Mouse (Mus musculus) fat pad, adult 2 months (tissue): ENCODE measurements at regions not wholly inside any gene's neighbourhood (a gene's known extent, or its start where the extent isn't known, plus 50 kb on each side); places are given as distances from the start of the nearest gene placed in this dataset.
A peak's percentile ranks its signal among the peaks of the same experiment; 100 is the strongest.

Source experiments
- DNase-seq: peaks from one replicate; pipeline ENCODE4 v3.0.0-alpha.2; 2011; ENCODE audit warnings: low read depth, low spot score; ENCODE audit errors: extremely low read depth

- no peak for DNase-seq
These were observed 489.4 kb upstream of the Camk1g start for GRCm38 (mm10) chr1:193859257-193860125.

- DNase-seq = no peak
These were observed 477.8 kb upstream of the Camk1g start for GRCm38 (mm10) chr1:193847922-193848321.

GRCm38 (mm10) chr1:193844868-193845267, 474.8 kb upstream of the Camk1g start:
- DNase-seq = no peak

- DNase-seq = no peak
These were observed 474.4 kb upstream of the Camk1g start for GRCm38 (mm10) chr1:193844461-193844860.

GRCm38 (mm10) chr1:193800998-193801397, 430.9 kb upstream of the Camk1g start:
- no peak for DNase-seq

GRCm38 (mm10) chr1:193790579-193790978, 420.5 kb upstream of the Camk1g start:
- no peak for DNase-seq

GRCm38 (mm10) chr1:193788496-193788895, 418.4 kb upstream of the Camk1g start:
- no peak for DNase-seq

GRCm38 (mm10) chr1:193787417-193787816, 417.3 kb upstream of the Camk1g start:
- DNase-seq = no peak

GRCm38 (mm10) chr1:193784966-193785365, 414.9 kb upstream of the Camk1g start:
- no peak for DNase-seq

- no peak for DNase-seq
These were observed 414.4 kb upstream of the Camk1g start for GRCm38 (mm10) chr1:193784526-193784925.

GRCm38 (mm10) chr1:193778181-193778580, 408.1 kb upstream of the Camk1g start:
- DNase-seq = no peak

- no peak for DNase-seq
These were observed 399.4 kb upstream of the Camk1g start for GRCm38 (mm10) chr1:193769546-193769945.

GRCm38 (mm10) chr1:193764103-193764502, 394.0 kb upstream of the Camk1g start:
- DNase-seq = no peak

- DNase-seq = no peak
These were observed 381.7 kb upstream of the Camk1g start for GRCm38 (mm10) chr1:193751819-193752251.

- DNase-seq = peak; percentile 26
These were observed 380.8 kb upstream of the Camk1g start for GRCm38 (mm10) chr1:193750929-193751328.

GRCm38 (mm10) chr1:193747426-193747960, 377.4 kb upstream of the Camk1g start:
- DNase-seq = no peak

GRCm38 (mm10) chr1:193742688-193743087, 372.6 kb upstream of the Camk1g start:
- DNase-seq = no peak

- no peak for DNase-seq
These were observed 368.7 kb upstream of the Camk1g start for GRCm38 (mm10) chr1:193738821-193739220.

- no peak for DNase-seq
These were observed 365.9 kb upstream of the Camk1g start for GRCm38 (mm10) chr1:193735949-193736518.

- DNase-seq = no peak
These were observed 364.1 kb upstream of the Camk1g start for GRCm38 (mm10) chr1:193734014-193734763.

GRCm38 (mm10) chr1:193733402-193733801, 363.3 kb upstream of the Camk1g start:
- DNase-seq = no peak
